Mouse (Mus musculus) splenic B cell, adult 2 months (primary cell): Measurements from ENCODE around the gene Gpr146.

Source experiments
- DNase-seq: peaks from one replicate; pipeline ENCODE4 v3.0.0-alpha.2; 2011; ENCODE audit warnings: low read depth, low spot score
- H3K27me3 ChIP-seq: 2 replicates; pipeline ENCODE4 v1.6.1; 2012; ENCODE audit warnings: mild to moderate bottlenecking, low read length, moderate library complexity, mixed read lengths; ENCODE audit not compliant: control insufficient read depth, poor library complexity, insufficient read depth, severe bottlenecking
- H3K36me3 ChIP-seq: 2 replicates; pipeline ENCODE4 v1.6.1; 2012; ENCODE audit warnings: mild to moderate bottlenecking, low read length, moderate library complexity, mixed read lengths; ENCODE audit not compliant: control insufficient read depth, poor library complexity, insufficient read depth, severe bottlenecking

The Gpr146 gene

GRCm38 (mm10) chr5:139349713-139350112 lies 27.8 kb upstream of the Gpr146 start:
- no peaks in the 10 kb centered on the region for H3K36me3 ChIP-seq
- no peaks in the 10 kb centered on the region for H3K27me3 ChIP-seq
- no peak for DNase-seq

GRCm38 (mm10) chr5:139351134-139351533 lies 26.4 kb upstream of the Gpr146 start, which contains the start of gene Cox19:
Gene Cox19 (minus strand): TSS chr5:139351418.
- Histone ChIP-seq H3K36me3 (no peaks in the 10 kb centered on the region), H3K27me3 (no peaks in the 10 kb centered on the region)
- no peak for DNase-seq

GRCm38 (mm10) chr5:139351628-139352027 lies 25.9 kb upstream of the Gpr146 start:
- DNase-seq = no peak
- no peaks in the 10 kb centered on the region for H3K27me3 ChIP-seq
- no peaks in the 10 kb centered on the region for H3K36me3 ChIP-seq

GRCm38 (mm10) chr5:139352317-139352716 lies 25.2 kb upstream of the Gpr146 start, which contains the start of gene Cyp2w1:
Gene Cyp2w1 (plus strand): TSS chr5:139352617.
- no peak for DNase-seq
- no peaks in the 10 kb centered on the region for H3K36me3 ChIP-seq
- H3K27me3 ChIP-seq = no peaks in the 10 kb centered on the region

- DNase-seq = peak; percentile 69
- H3K27me3 ChIP-seq = no peaks in the 10 kb centered on the region
- no peaks in the 10 kb centered on the region for H3K36me3 ChIP-seq
These were observed 24.0 kb upstream of the Gpr146 start for GRCm38 (mm10) chr5:139353496-139353895.

GRCm38 (mm10) chr5:139353946-139354345 lies 23.6 kb upstream of the Gpr146 start:
- H3K36me3 ChIP-seq = no peaks in the 10 kb centered on the region
- no peaks in the 10 kb centered on the region for H3K27me3 ChIP-seq
- DNase-seq = no peak

- Histone ChIP-seq H3K36me3 (no peaks in the 10 kb centered on the region), H3K27me3 (no peaks in the 10 kb centered on the region)
- DNase-seq = peak; percentile 81
These were observed 22.2 kb upstream of the Gpr146 start for GRCm38 (mm10) chr5:139355235-139355772.

GRCm38 (mm10) chr5:139358653-139359052 lies 18.8 kb upstream of the Gpr146 start:
- DNase-seq = peak; percentile 60
- H3K27me3 ChIP-seq = no peaks in the 10 kb centered on the region
- H3K36me3 ChIP-seq = no peaks in the 10 kb centered on the region

GRCm38 (mm10) chr5:139359244-139359643 lies 18.3 kb upstream of the Gpr146 start:
- Histone ChIP-seq H3K36me3 (no peaks in the 10 kb centered on the region), H3K27me3 (no peaks in the 10 kb centered on the region)
- DNase-seq = no peak

- no peak for DNase-seq
These were observed 13.6 kb upstream of the Gpr146 start for GRCm38 (mm10) chr5:139363858-139364257.

GRCm38 (mm10) chr5:139364260-139364910 lies 13.1 kb upstream of the Gpr146 start:
- DNase-seq = peak; percentile 89
- no peaks in the 10 kb centered on the region for H3K36me3 ChIP-seq
- no peaks in the 10 kb centered on the region for H3K27me3 ChIP-seq

More at GRCm38 (mm10) chr5:139363858-139364257, 13.6 kb upstream of the Gpr146 start:
- Histone ChIP-seq H3K36me3 (no peaks in the 10 kb centered on the region), H3K27me3 (no peaks in the 10 kb centered on the region)

- Histone ChIP-seq H3K27me3 (no peaks in the 10 kb centered on the region), H3K36me3 (no peaks in the 10 kb centered on the region)
- no peak for DNase-seq
These were observed 12.5 kb upstream of the Gpr146 start for GRCm38 (mm10) chr5:139364911-139365571.

- H3K27me3 ChIP-seq = no peaks in the 10 kb centered on the region
These were observed 11.7 kb upstream of the Gpr146 start for GRCm38 (mm10) chr5:139365827-139366226.

GRCm38 (mm10) chr5:139366484-139366883 lies 11.0 kb upstream of the Gpr146 start:
- no peaks in the 10 kb centered on the region for H3K27me3 ChIP-seq
- DNase-seq = no peak
- no peaks in the 10 kb centered on the region for H3K36me3 ChIP-seq

More at GRCm38 (mm10) chr5:139365827-139366226, 11.7 kb upstream of the Gpr146 start:
- H3K36me3 ChIP-seq = no peaks in the 10 kb centered on the region
- DNase-seq = peak; percentile 51

- DNase-seq = peak; percentile 77
- no peaks in the 10 kb centered on the region for H3K27me3 ChIP-seq
- no peaks in the 10 kb centered on the region for H3K36me3 ChIP-seq
These were observed 9.5 kb upstream of the Gpr146 start for GRCm38 (mm10) chr5:139367884-139368458.
